Mouse (Mus musculus): ENCODE measurements around the gene Spast.

DNA sequence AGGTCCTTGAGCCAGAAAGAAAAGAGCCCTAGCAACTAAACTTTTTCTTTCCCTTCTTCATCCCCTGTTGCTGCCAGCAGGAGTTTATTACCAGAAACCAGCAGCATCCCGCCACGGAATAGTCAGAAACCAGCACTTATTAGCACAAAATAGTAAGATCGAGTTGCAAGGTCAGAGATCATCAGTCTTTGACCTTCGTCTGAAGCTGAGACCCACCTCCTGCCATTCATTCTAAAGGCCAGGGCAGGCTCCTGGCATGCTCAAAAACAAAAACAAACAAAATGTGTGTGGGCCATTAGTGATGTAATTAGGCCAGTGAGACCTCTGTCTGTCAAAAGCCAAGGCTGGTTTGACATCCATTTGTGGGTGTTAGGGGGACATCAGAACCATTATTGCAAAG is 79.4 kb downstream of the Spast start:
- no peak for TF ChIP-seq CTCF (IDR thresholded peaks at IDR 0.05; ENCODE audit: low read depth)
- no peak for TF ChIP-seq EP300 (optimal IDR thresholded peaks at IDR 0.05)

Measured in stomach, postnatal 0 days (tissue).